8 mouse cellular contexts compared by ENCODE assay signal in the genomic region with DNA sequence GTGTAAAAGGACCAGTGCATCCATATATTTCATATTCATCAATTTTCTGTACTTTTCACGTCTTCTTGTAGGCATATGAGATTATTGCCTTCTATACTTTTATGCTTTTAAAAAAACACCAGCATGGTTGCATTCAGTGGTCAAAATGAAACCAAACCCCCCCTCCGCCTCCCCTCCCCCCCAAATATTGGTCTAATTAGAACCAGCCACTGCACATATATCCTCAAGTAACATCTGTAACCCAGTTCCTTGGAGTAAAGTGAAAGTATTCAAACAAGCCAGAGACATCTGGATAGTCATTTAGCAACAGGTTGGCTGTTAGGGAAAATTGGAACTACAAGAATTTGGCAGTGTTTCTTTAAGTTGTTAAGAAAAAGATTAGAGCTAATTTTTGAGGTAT. TPM values are rescaled to one million over a fixed set of nuclear protein-coding genes. Genes with fewer than 3 reads are reported as not detected.
A peak's percentile ranks its signal among the peaks of the same experiment; 100 is the strongest.
DNase-seq lines count a peak whose midpoint lies in the region; ATAC-seq and TF ChIP-seq lines count a peak whose summit lies in the region.

No protein-coding gene starts in this region.

- H3K4me3 ChIP-seq in heart, adult 2 months = peak overlapping the region; percentile 90
- H3K4me3 ChIP-seq in forebrain, embryonic 14.5 days (ENCODE audit: low read depth, low read length) = peak overlapping the region; percentile 70
- H3K4me3 ChIP-seq in liver, embryonic 13.5 days (replicated peaks) = peak overlapping the region; percentile 98

- TF ChIP-seq EP300 in heart, adult 2 months (IDR thresholded peaks at IDR 0.05; ENCODE audit: insufficient read depth, low read depth, low read length) = no peak

- peak overlapping the region; percentile 89 for H3K4me2 ChIP-seq in forebrain, embryonic 14.5 days (ENCODE audit: low read length)
- peak overlapping the region; percentile 94 for H3K4me2 ChIP-seq in liver, embryonic 13.5 days

- ATAC-seq in forebrain, embryonic 14.5 days = no peak
- ATAC-seq in liver, embryonic 13.5 days (ENCODE audit: low read depth) = no peak

- DNase-seq in heart, adult 2 months = no peak
- no peak for DNase-seq in heart, postnatal 10 days
- peak; percentile 79 for DNase-seq in A20 (ENCODE audit: low read depth, low spot score)
- no peak for DNase-seq in forebrain, embryonic 14.5 days (ENCODE audit: low spot score)
- DNase-seq in liver, embryonic 13.5 days = no peak
- DNase-seq in adrenal gland, postnatal 25 days = no peak
- no peak for DNase-seq in thymus, postnatal 25 days
- no peak for DNase-seq in cerebellum, postnatal 10 days

- peaks cover 2% of the 10 kb centered on the region for H3K4me1 ChIP-seq in heart, adult 2 months (ENCODE audit: control insufficient read depth, insufficient read depth, low read length)
- H3K4me1 ChIP-seq in forebrain, embryonic 14.5 days (ENCODE audit: control insufficient read depth, insufficient read depth, low read length) = peaks cover 2% of the 10 kb centered on the region; the same call in 1 of the 2 replicates
- peaks cover 31% of the 10 kb centered on the region for H3K4me1 ChIP-seq in liver, embryonic 13.5 days (replicated peaks)

- intact Hi-C loops in heart, adult 2 months (cut with DNase I) = no loop called here
- intact Hi-C loops in heart, postnatal 10 days (cut with DNase I) = loop anchor here (5.0 kb wide), 1 partner anchor 190 kb away; no protein-coding TSS in a partner anchor

- no peaks in the 10 kb centered on the region for H3K27me3 ChIP-seq in heart, adult 2 months (ENCODE audit: control insufficient read depth, insufficient read depth, low read length)
- peaks cover 9% of the 10 kb centered on the region for H3K27me3 ChIP-seq in forebrain, embryonic 14.5 days (replicated peaks; ENCODE audit: control insufficient read depth, insufficient read depth, low read length)
- H3K27me3 ChIP-seq in liver, embryonic 13.5 days = peaks cover 16% of the 10 kb centered on the region

- WGBS in heart, adult 2 months = 39% methylated on average over 2 of the region's 2 CpGs
- WGBS in forebrain, embryonic 14.5 days = 55% methylated on average over 2 of the region's 2 CpGs
- 52% methylated on average over 2 of the region's 2 CpGs for WGBS in liver, embryonic 13.5 days (ENCODE audit: insufficient replicate concordance)

- TF ChIP-seq POLR2A in heart, adult 2 months (IDR thresholded peaks at IDR 0.05; ENCODE audit: insufficient read depth, low read depth, low read length) = no peak

- H3K27ac ChIP-seq in heart, adult 2 months = peak overlapping the region; percentile 98
- no peak overlapping the region for H3K27ac ChIP-seq in forebrain, embryonic 14.5 days (ENCODE audit: low read depth, low read length)
- peak overlapping the region; percentile 95 for H3K27ac ChIP-seq in liver, embryonic 13.5 days

- H3K79me2 ChIP-seq in heart, adult 2 months (replicated peaks; ENCODE audit: control insufficient read depth, insufficient read depth, low read length) = no peaks in the 10 kb centered on the region; the same call in 1 of the 2 replicates

- H3K36me3 ChIP-seq in heart, adult 2 months (ENCODE audit: control insufficient read depth, insufficient read depth, low read length) = peaks cover 6% of the 10 kb centered on the region
- no peaks in the 10 kb centered on the region for H3K36me3 ChIP-seq in forebrain, embryonic 14.5 days (ENCODE audit: control insufficient read depth, insufficient read depth, low read length)
- no peaks in the 10 kb centered on the region for H3K36me3 ChIP-seq in liver, embryonic 13.5 days

- no peak for TF ChIP-seq CTCF in heart, adult 2 months (IDR thresholded peaks at IDR 0.05)

- no peak overlapping the region; the same call in 1 of the 2 replicates for H3K9ac ChIP-seq in heart, adult 2 months (ENCODE audit: low read depth, low read length)
- H3K9ac ChIP-seq in forebrain, embryonic 14.5 days (ENCODE audit: low read length) = peak overlapping the region; percentile 81; the same call in 1 of the 2 replicates
- H3K9ac ChIP-seq in liver, embryonic 13.5 days = peak overlapping the region; percentile 88

- H3K9me3 ChIP-seq in forebrain, embryonic 14.5 days (replicated peaks; ENCODE audit: control insufficient read depth, low read length) = no peaks in the 10 kb centered on the region
- H3K9me3 ChIP-seq in liver, embryonic 13.5 days (replicated peaks) = no peaks in the 10 kb centered on the region

RNA-seq across cellular contexts. Expression of gene Cdkn2c, which starts 0.5 kb away (rescaled TPM):
- total RNA-seq in heart, adult 2 months (2021) = 10 to 100 TPM; 11.0 to 14.5 TPM
- 6.3 and 11.0 TPM in 2 replicates for polyA plus RNA-seq in heart, adult 2 months (2012; rRNA removed)
- total RNA-seq in heart, postnatal 10 days (2021) = 10 to 100 TPM; 34.0 to 35.0 TPM
- 9.9 and 10.4 TPM in 2 replicates for polyA plus RNA-seq in forebrain, embryonic 14.5 days (2014; fragmentation: Nextera tagmentation; extraction: Ambion mirVana)
- 13.2 and 16.2 TPM in 2 replicates for polyA plus RNA-seq in liver, embryonic 13.5 days (2015; fragmentation: Nextera tagmentation; extraction: Ambion mirVana)
- 42.7 and 43.7 TPM in 2 replicates for total RNA-seq in adrenal gland, postnatal 25 days (2021)

RNA-seq across cellular contexts. Expression of gene Faf1, which starts 8.9 kb away (rescaled TPM):
- 10 to 100 TPM; 37.1 to 46.0 TPM for total RNA-seq in heart, adult 2 months (2021)
- 9.6 and 18.5 TPM in 2 replicates for polyA plus RNA-seq in heart, adult 2 months (2012; rRNA removed)
- total RNA-seq in heart, postnatal 10 days (2021) = 10 to 100 TPM; 31.4 to 33.2 TPM
- 33.9 and 34.8 TPM in 2 replicates for polyA plus RNA-seq in forebrain, embryonic 14.5 days (2014; fragmentation: Nextera tagmentation; extraction: Ambion mirVana)
- 16.5 and 18.6 TPM in 2 replicates for polyA plus RNA-seq in liver, embryonic 13.5 days (2015; fragmentation: Nextera tagmentation; extraction: Ambion mirVana)
- total RNA-seq in adrenal gland, postnatal 25 days (2021) = 27.1 and 28.7 TPM in 2 replicates
